Mouse (Mus musculus): ENCODE measurements around the gene Serinc2. TPM values are rescaled to one million over a fixed set of nuclear protein-coding genes. Genes with fewer than 3 reads are reported as not detected.
"Not testable (repeated sequence)": the region's sequence is repeated elsewhere in the genome, so short reads cannot be mapped to it uniquely, and the experiment has no call there.

Gene Serinc2
- polyA plus RNA-seq, 1 experiment from 2014 or later, result 28.7 TPM

DNA sequence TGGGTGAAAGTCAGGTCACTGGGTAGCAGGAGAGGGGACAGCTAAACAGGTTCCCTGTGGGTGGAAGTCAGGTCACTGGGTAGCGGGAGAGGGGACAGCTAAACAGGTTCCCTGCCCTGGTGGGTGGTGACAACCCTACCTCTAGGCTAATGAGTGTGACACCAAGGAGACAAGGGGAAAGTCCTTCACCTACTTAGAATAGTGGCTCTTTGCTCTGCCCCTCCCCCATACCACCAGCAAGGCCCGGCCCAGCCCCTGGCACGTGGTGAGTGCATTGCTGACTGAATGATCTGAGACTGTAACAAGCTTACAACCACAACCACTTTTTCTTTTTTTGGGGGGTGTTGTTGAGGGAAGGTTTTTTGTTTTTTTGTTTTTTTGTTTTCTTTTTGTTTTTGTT lies 27.2 kb downstream of the Serinc2 start:
- Histone ChIP-seq H3K36me3 (peaks cover 36% of the 10 kb centered on the region), H3K4me3 (replicated peaks) (no peak overlapping the region), H3K4me1 (no peaks in the 10 kb centered on the region), H3K9ac (replicated peaks) (no peak overlapping the region), H3K27ac (replicated peaks) (no peak overlapping the region), H3K4me2 (no peak overlapping the region), H3K27me3 (replicated peaks) (no peaks in the 10 kb centered on the region), H3K9me3 (replicated peaks) (no peaks in the 10 kb centered on the region)
- WGBS, result 38% methylated on average over 3 of the region's 3 CpGs
- no peak for ATAC-seq (ENCODE audit: low FRiP score)

DNA sequence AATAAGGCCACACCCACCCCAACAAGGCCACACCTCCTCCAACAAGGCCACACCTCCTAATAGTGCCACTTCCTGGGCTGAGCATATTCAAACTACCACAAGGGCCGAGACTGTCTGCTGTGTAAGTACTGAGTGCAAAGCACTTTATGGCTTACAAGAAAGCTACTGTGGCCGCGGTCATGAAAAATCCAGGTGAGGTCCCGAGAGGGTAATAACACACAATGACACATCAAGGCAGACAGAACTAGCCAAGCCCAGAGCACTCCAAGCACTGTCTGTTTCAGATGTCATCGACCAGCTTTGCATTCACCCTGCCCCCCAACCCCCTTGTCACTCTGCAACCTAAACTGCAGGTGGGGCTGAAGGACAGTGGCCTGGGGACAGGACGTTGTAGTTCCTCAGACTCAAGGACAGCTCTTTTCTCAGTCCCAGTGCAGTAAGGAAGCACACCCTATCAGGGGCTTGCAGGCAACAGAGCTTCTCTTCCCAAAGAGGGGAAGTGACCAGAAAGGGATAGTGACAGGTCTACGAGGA lies 27.8 kb downstream of the Serinc2 start:
- Histone ChIP-seq H3K27me3 (replicated peaks) (no peaks in the 10 kb centered on the region), H3K9ac (replicated peaks) (no peak overlapping the region), H3K36me3 (peaks cover 31% of the 10 kb centered on the region), H3K4me2 (no peak overlapping the region), H3K9me3 (replicated peaks) (no peaks in the 10 kb centered on the region), H3K4me1 (no peaks in the 10 kb centered on the region), H3K27ac (replicated peaks) (no peak overlapping the region), H3K4me3 (replicated peaks) (no peak overlapping the region)
- no peak for ATAC-seq (ENCODE audit: low FRiP score)
- 35% methylated on average over 7 of the region's 7 CpGs for WGBS

DNA sequence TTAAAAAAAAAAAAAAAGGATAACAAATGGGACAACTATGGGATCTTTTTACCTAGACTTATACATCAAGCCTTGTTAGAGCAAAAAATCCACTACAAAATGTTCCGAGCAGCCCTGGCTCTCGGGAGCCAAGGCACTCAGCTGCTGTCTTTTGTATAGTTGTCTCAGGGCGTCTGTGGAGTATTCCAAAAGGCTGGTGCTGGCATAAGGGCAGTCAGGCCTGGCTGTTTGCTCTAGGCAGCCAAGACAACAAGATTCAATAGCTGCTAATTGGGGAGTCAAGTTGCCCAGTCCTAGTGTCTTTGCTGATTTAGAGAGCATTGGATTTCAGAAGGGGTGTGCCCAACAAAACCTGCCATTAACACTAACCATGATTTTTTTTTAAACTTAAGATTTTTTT lies 30.4 kb downstream of the Serinc2 start:
- no peaks in the 10 kb centered on the region for H3K9me3 ChIP-seq (replicated peaks)
- H3K36me3 ChIP-seq, result peaks cover 12% of the 10 kb centered on the region
- H3K27ac ChIP-seq (replicated peaks), result no peak overlapping the region
- no peak for ATAC-seq (ENCODE audit: low FRiP score)
- no peak overlapping the region for H3K9ac ChIP-seq (replicated peaks)
- no peak overlapping the region for H3K4me3 ChIP-seq (replicated peaks)
- 50% methylated on average over 3 of the region's 3 CpGs for WGBS
- no peaks in the 10 kb centered on the region for H3K4me1 ChIP-seq
- no peaks in the 10 kb centered on the region for H3K27me3 ChIP-seq (replicated peaks)
- no peak overlapping the region for H3K4me2 ChIP-seq

- Histone ChIP-seq H3K27me3 (replicated peaks) (no peaks in the 10 kb centered on the region), H3K36me3 (0 out of 2 replicates have a peak, but pooled peaks cover 4% of the 10 kb centered on the region), H3K4me2 (no peak overlapping the region), H3K4me3 (replicated peaks) (no peak overlapping the region), H3K4me1 (no peaks in the 10 kb centered on the region), H3K9ac (replicated peaks) (no peak overlapping the region), H3K27ac (replicated peaks) (no peak overlapping the region), H3K9me3 (replicated peaks) (no peaks in the 10 kb centered on the region)
- 4% methylated on average over 6 of the region's 6 CpGs for WGBS
- no peak for ATAC-seq (ENCODE audit: low FRiP score)
Observed at GRCm38 (mm10) chr4:130246132-130246531, 32.9 kb downstream of the Serinc2 start.

DNA sequence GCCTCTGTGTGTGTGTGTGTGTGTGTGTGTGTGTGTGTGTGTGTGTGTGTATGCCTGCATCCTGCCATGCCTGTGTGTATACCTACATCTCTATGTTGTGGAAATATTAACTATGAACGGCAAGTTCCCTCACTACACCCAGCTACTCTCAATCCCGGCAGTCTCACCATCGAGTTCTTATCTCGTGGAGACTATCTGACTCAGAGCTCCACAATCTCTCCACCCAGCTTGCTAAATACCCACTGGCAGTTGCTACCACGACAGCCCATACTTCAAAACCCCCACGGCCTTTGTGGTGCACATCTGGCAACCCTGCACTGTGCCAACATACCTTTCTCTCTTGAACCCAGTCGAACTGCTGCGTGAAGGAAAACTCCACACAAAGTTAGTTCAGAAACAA lies 34.3 kb downstream of the Serinc2 start:
- Histone ChIP-seq H3K27ac (replicated peaks) (no peak overlapping the region), H3K36me3 (no peaks in the 10 kb centered on the region), H3K4me2 (no peak overlapping the region), H3K9me3 (replicated peaks) (no peaks in the 10 kb centered on the region), H3K4me1 (no peaks in the 10 kb centered on the region), H3K4me3 (replicated peaks) (no peak overlapping the region), H3K9ac (replicated peaks) (no peak overlapping the region), H3K27me3 (replicated peaks) (no peaks in the 10 kb centered on the region)
- no peak for ATAC-seq (ENCODE audit: low FRiP score)
- WGBS, result 84% methylated on average over 8 of the region's 8 CpGs

DNA sequence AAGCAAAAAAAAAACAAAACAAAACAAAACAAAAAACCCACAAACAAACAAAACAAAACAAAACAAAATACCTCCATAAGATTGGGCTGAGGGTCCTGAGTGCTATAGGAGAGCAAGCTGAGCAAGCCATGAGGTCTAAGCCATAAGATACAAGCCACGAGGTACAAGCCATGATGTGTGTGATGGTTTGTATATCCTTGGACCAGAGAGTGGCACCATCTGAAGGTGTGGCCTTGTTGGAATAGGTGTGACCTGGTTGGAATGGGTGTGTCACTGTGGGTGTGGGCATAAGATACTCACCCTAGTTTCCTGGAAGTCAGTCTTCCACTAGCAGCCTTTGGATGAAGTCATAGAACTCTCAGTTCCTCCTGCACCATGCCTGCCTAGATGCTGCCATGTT lies 35.4 kb downstream of the Serinc2 start:
- not testable (repeated sequence) for H3K27ac ChIP-seq (replicated peaks); H3K4me3 ChIP-seq (replicated peaks); H3K4me1 ChIP-seq; H3K9me3 ChIP-seq (replicated peaks); ATAC-seq (ENCODE audit: low FRiP score); H3K4me2 ChIP-seq; H3K36me3 ChIP-seq; H3K27me3 ChIP-seq (replicated peaks); H3K9ac ChIP-seq (replicated peaks)
- 75% methylated on average over 1 of the region's 1 CpGs for WGBS

DNA sequence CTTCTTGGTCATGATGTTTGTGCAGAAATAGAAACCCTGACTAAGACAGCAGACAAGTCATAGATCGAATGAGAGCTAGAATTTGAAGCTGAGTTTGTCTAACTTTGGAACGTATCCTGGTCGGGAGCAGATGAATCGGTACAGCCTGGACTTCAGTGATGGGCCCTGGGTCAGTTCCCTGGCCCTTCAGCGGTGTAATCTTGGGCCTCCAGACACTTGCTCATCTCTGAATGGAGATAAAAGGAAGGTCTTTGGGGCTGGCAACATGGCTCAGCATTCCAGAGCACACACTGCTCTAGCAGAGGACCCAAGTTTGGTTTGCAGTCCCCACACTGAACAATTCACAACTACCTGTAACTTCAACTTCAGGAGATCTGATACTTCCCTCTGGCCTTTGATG lies 36.0 kb downstream of the Serinc2 start:
- Histone ChIP-seq H3K27ac (replicated peaks) (no peak overlapping the region), H3K4me1 (no peaks in the 10 kb centered on the region), H3K36me3 (no peaks in the 10 kb centered on the region), H3K4me2 (no peak overlapping the region), H3K27me3 (replicated peaks) (no peaks in the 10 kb centered on the region), H3K9me3 (replicated peaks) (no peaks in the 10 kb centered on the region), H3K4me3 (replicated peaks) (no peak overlapping the region), H3K9ac (replicated peaks) (no peak overlapping the region)
- 96% methylated on average over 5 of the region's 5 CpGs for WGBS
- ATAC-seq (ENCODE audit: low FRiP score), result no peak

GRCm38 (mm10) chr4:130240695-130241094 lies 38.3 kb downstream of the Serinc2 start:
- H3K27ac ChIP-seq (replicated peaks), result no peak overlapping the region
- H3K4me1 ChIP-seq, result no peaks in the 10 kb centered on the region
- H3K4me3 ChIP-seq (replicated peaks), result no peak overlapping the region
- no peaks in the 10 kb centered on the region for H3K9me3 ChIP-seq (replicated peaks)
- WGBS, result 36% methylated on average over 5 of the region's 5 CpGs
- H3K4me2 ChIP-seq, result no peak overlapping the region
- H3K9ac ChIP-seq (replicated peaks), result no peak overlapping the region
- ATAC-seq (ENCODE audit: low FRiP score), result no peak
- H3K27me3 ChIP-seq (replicated peaks), result no peaks in the 10 kb centered on the region
- H3K36me3 ChIP-seq, result no peaks in the 10 kb centered on the region

- H3K4me3 ChIP-seq (replicated peaks), result no peak overlapping the region
- no peak overlapping the region for H3K9ac ChIP-seq (replicated peaks)
- H3K27me3 ChIP-seq (replicated peaks), result no peaks in the 10 kb centered on the region
- no peak overlapping the region for H3K4me2 ChIP-seq
- no peaks in the 10 kb centered on the region for H3K4me1 ChIP-seq
- H3K9me3 ChIP-seq (replicated peaks), result no peaks in the 10 kb centered on the region
- 61% methylated on average over 4 of the region's 4 CpGs for WGBS
- H3K36me3 ChIP-seq, result no peaks in the 10 kb centered on the region
- no peak overlapping the region for H3K27ac ChIP-seq (replicated peaks)
- ATAC-seq (ENCODE audit: low FRiP score), result no peak
Observed at GRCm38 (mm10) chr4:130237607-130238006, 41.4 kb downstream of the Serinc2 start.

GRCm38 (mm10) chr4:130236361-130236760 lies 42.6 kb downstream of the Serinc2 start:
- Histone ChIP-seq H3K9me3 (replicated peaks) (no peaks in the 10 kb centered on the region), H3K4me3 (replicated peaks) (no peak overlapping the region), H3K27ac (replicated peaks) (no peak overlapping the region), H3K4me2 (no peak overlapping the region), H3K9ac (replicated peaks) (no peak overlapping the region), H3K4me1 (no peaks in the 10 kb centered on the region), H3K27me3 (replicated peaks) (no peaks in the 10 kb centered on the region), H3K36me3 (no peaks in the 10 kb centered on the region)
- 34% methylated on average over 8 of the region's 8 CpGs for WGBS
- no peak for ATAC-seq (ENCODE audit: low FRiP score)

DNA sequence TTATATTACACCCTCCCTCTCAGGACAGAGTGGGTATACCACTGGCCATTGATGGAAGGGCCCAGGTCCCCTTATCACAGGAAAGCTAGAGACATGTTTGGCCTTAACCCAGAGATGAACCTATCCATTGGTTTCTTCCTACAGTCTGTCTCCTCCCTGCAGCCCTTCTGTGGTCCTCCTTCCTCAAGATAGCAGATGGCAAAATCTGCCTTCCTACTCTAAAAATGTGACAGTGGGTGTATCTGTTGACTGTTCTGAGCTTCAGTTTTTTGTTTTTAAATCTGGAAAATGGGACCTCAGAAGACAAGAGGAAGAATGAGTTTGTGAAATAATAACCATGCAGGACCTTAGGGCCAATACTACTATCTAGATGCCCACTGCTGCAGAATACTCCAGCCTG lies 54.9 kb downstream of the Serinc2 start:
- H3K9me3 ChIP-seq (replicated peaks), result no peaks in the 10 kb centered on the region
- no peaks in the 10 kb centered on the region for H3K4me1 ChIP-seq
- H3K9ac ChIP-seq (replicated peaks), result no peak overlapping the region
- no peak for ATAC-seq (ENCODE audit: low FRiP score)
- H3K4me2 ChIP-seq, result no peak overlapping the region
- H3K27ac ChIP-seq (replicated peaks), result no peak overlapping the region
- H3K36me3 ChIP-seq, result no peaks in the 10 kb centered on the region
- no peaks in the 10 kb centered on the region for H3K27me3 ChIP-seq (replicated peaks)
- H3K4me3 ChIP-seq (replicated peaks), result no peak overlapping the region

GRCm38 (mm10) chr4:130222179-130222578 lies 56.8 kb downstream of the Serinc2 start, which contains the start of gene Gm853:
Gene Gm853 (minus strand): TSS chr4:130222401.
- H3K9ac ChIP-seq (replicated peaks), result no peak within 1 kb of the TSS
- no peaks in the 10 kb centered on the region for H3K27me3 ChIP-seq (replicated peaks)
- ATAC-seq (ENCODE audit: low FRiP score), result no peak
- no peak within 1 kb of the TSS for H3K4me3 ChIP-seq (replicated peaks)
- H3K4me1 ChIP-seq, result no peaks in the 10 kb centered on the region
- no peak within 1 kb of the TSS for H3K4me2 ChIP-seq
- 71% methylated on average over 4 of the region's 4 CpGs for WGBS
- no peaks in the 10 kb centered on the region for H3K9me3 ChIP-seq (replicated peaks)
- no peak within 1 kb of the TSS for H3K27ac ChIP-seq (replicated peaks)
- H3K36me3 ChIP-seq, result no peaks in the 10 kb centered on the region

- Histone ChIP-seq H3K36me3 (no peaks in the 10 kb centered on the region), H3K4me3 (replicated peaks) (no peak overlapping the region), H3K9me3 (replicated peaks) (no peaks in the 10 kb centered on the region), H3K4me2 (no peak overlapping the region), H3K9ac (replicated peaks) (no peak overlapping the region), H3K4me1 (no peaks in the 10 kb centered on the region), H3K27me3 (replicated peaks) (no peaks in the 10 kb centered on the region), H3K27ac (replicated peaks) (no peak overlapping the region)
- WGBS, result 80% methylated on average over 9 of the region's 9 CpGs
- ATAC-seq (ENCODE audit: low FRiP score), result no peak
Observed at GRCm38 (mm10) chr4:130220176-130220575, 58.8 kb downstream of the Serinc2 start.

Measured in neural tube, embryonic 15.5 days (tissue).